Mouse (Mus musculus) embryonic facial prominence, embryonic 11.5 days (tissue): ENCODE results near the gene Cd37. TPM values are rescaled to one million over a fixed set of nuclear protein-coding genes. Genes with fewer than 3 reads are reported as not detected.

Experiments used
- ATAC-seq: fragments of 200-750 bp; cut with Nextera tagmentation; replicated peaks from 2 replicates; pipeline ENCODE4 v1.8.0; 2017; ENCODE audit warnings: low read depth; ENCODE audit not compliant: insufficient number of reproducible peaks, low FRiP score, low TSS enrichment
- DNase-seq: peaks from one replicate; pipeline ENCODE4 v3.0.0-alpha.2; 2015; ENCODE audit warnings: low spot score
- H3K27ac ChIP-seq: fragments of 300-500 bp; sonication (generic); replicated peaks from 2 replicates; pipeline ENCODE4 v1.5.1; 2014; ENCODE audit warnings: mild to moderate bottlenecking, low read depth, low read length, control low read depth
- H3K27me3 ChIP-seq: fragments of 300-500 bp; sonication (generic); 2 replicates; pipeline ENCODE4 v1.6.1; 2014; ENCODE audit warnings: mild to moderate bottlenecking, low read length, moderate library complexity, mixed read lengths; ENCODE audit not compliant: control insufficient read depth, insufficient read depth
- H3K36me3 ChIP-seq: fragments of 300-500 bp; sonication (generic); replicated peaks from 2 replicates; pipeline ENCODE4 v1.6.1; 2014; ENCODE audit warnings: low read depth, mild to moderate bottlenecking, low read length, moderate library complexity, mixed read lengths; ENCODE audit not compliant: control insufficient read depth, insufficient read depth
- H3K4me1 ChIP-seq: fragments of 300-500 bp; sonication (generic); 2 replicates; pipeline ENCODE4 v1.6.1; 2014; ENCODE audit warnings: low read length, mixed read lengths; ENCODE audit not compliant: control insufficient read depth, insufficient read depth
- H3K4me2 ChIP-seq: fragments of 300-500 bp; sonication (generic); 2 replicates; pipeline ENCODE4 v1.6.1; 2014; ENCODE audit warnings: low read depth, mild to moderate bottlenecking, control low read depth, low read length, moderate library complexity
- H3K4me3 ChIP-seq: fragments of 300-500 bp; sonication (generic); 2 replicates; pipeline ENCODE4 v1.5.1; 2014; ENCODE audit warnings: low read depth, low read length, control low read depth
- H3K9ac ChIP-seq: fragments of 300-500 bp; sonication (generic); replicated peaks from 2 replicates; pipeline ENCODE4 v1.6.1; 2014; ENCODE audit warnings: mild to moderate bottlenecking, control low read depth, low read length
- H3K9me3 ChIP-seq: fragments of 300-500 bp; sonication (generic); replicated peaks from 2 replicates; pipeline ENCODE4 v1.6.1; 2016; ENCODE audit warnings: mild to moderate bottlenecking, low read length, inconsistent platforms, mixed read lengths; ENCODE audit not compliant: control insufficient read depth
- WGBS: fragments of 180-500 bp; shearing (Covaris S2); extraction: QIAGEN DNeasy Blood & Tissue Kit; methylation state at CpG from one replicate; pipeline ENCODE4 v1.1.7; 2014; 5-methylcytosine and 5-hydroxymethylcytosine counted together
- polyA plus RNA-seq: library from polyadenylated mRNA; unstranded; fragments of >200 nt; fragmentation: Nextera tagmentation; extraction: Ambion mirVana; gene quantifications from 2 replicates; pipeline ENCODE4 v1.2.1, GENCODE M21; 2014

The Cd37 gene
- polyA plus RNA-seq, 1 experiment from 2014 or later = 0.86 TPM

- Histone ChIP-seq H3K4me2 (peak within 1 kb of the TSS; percentile 47), H3K4me3 (peak within 1 kb of the TSS; percentile 18), H3K9ac (peak within 1 kb of the TSS; percentile 47), H3K36me3 (no peaks in the 10 kb centered on the region), H3K9me3 (no peaks in the 10 kb centered on the region), H3K27me3 (peaks cover 13% of the 10 kb centered on the region), H3K4me1 (no peaks in the 10 kb centered on the region), H3K27ac (no peak within 1 kb of the TSS)
- DNase-seq (peak; percentile 66), ATAC-seq (no peak)
- 9% methylated on average over 46 of the region's 53 CpGs for WGBS
Observed at GRCm38 (mm10) chr7:45240633-45241388, 1.9 kb upstream of the Cd37 start, which contains the start of gene Slc6a16. Slc6a16 (plus strand) TSS chr7:45241085.

DNA sequence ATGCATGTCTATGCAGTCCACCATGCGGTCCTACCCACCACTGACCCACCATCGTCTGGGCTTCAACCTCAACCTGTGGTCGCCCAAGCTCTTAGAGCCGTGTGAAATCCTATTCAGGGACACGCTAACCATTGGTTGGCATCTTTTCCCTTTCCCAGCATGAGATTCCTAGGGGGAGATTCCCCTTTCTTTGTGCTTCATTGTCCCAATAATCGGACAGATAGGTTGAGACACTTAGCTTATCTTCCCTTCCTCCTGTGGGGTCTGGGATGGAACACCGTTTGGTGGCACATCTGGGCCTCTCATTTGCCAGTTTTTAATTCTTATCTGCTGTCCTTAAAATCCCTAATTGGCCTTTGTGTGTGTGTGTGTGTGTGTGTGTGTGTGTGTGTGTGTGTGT is 1.2 kb upstream of the Cd37 start:
- H3K27ac ChIP-seq = no peak overlapping the region
- H3K9ac ChIP-seq = no peak overlapping the region
- no peaks in the 10 kb centered on the region for H3K9me3 ChIP-seq
- no peaks in the 10 kb centered on the region for H3K36me3 ChIP-seq
- no peak for DNase-seq
- H3K4me3 ChIP-seq = no peak overlapping the region
- no peak for ATAC-seq
- 82% methylated on average over 7 of the region's 7 CpGs for WGBS
- H3K4me2 ChIP-seq = no peak overlapping the region
- peaks cover 13% of the 10 kb centered on the region for H3K27me3 ChIP-seq
- H3K4me1 ChIP-seq = no peaks in the 10 kb centered on the region

- Histone ChIP-seq H3K27me3 (peaks cover 13% of the 10 kb centered on the region), H3K4me1 (peaks cover 5% of the 10 kb centered on the region), H3K36me3 (no peaks in the 10 kb centered on the region; the same call in 1 of the 2 replicates), H3K27ac (no peak overlapping the region), H3K9ac (no peak overlapping the region), H3K9me3 (no peaks in the 10 kb centered on the region), H3K4me2 (no peak overlapping the region), H3K4me3 (no peak overlapping the region)
- 76% methylated on average over 17 of the region's 17 CpGs for WGBS
- DNase-seq (no peak), ATAC-seq (no peak)
Observed at GRCm38 (mm10) chr7:45237747-45238699, 892 bp downstream of the Cd37 start.

DNA sequence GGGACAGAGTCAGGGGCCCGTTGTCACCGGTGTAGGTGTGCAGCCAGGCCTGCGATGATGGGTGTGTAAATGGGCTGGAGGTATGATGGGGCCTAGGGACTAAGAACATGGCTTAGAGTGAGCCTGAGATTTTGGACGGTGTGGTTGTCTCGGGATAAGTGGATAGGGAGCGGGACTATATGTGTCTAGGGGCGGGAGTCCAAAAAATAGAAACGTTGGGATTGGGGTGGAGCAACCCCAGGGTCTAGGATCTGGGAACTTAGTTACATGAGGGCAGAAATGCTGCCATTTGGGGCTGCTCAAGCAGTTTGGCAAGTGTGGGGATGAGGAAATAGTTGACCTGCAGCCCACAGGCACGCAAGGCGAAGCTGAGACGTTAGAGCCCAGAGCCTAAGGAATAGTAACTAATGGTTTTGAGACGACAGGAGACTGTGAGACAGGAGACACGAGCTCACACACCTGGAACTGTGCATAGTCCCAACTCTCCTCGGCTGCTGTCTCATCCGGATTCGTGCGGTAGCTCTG is 3.2 kb downstream of the Cd37 start:
- Histone ChIP-seq H3K9me3 (no peaks in the 10 kb centered on the region), H3K4me2 (peak overlapping the region; percentile 22), H3K4me3 (0 out of 2 replicates have a peak overlapping the region, but pooled peaks have one; percentile 13), H3K27me3 (peaks cover 13% of the 10 kb centered on the region), H3K4me1 (peaks cover 5% of the 10 kb centered on the region), H3K36me3 (peaks cover 8% of the 10 kb centered on the region), H3K9ac (peak overlapping the region; percentile 48), H3K27ac (peak overlapping the region; percentile 65)
- 26% methylated on average over 17 of the region's 17 CpGs for WGBS
- ATAC-seq (peak; percentile 10; the same call in 1 of the 2 replicates), DNase-seq (no peak)

- WGBS = 3% methylated on average over 21 of the region's 21 CpGs
- peak; percentile 76 for ATAC-seq
Observed at GRCm38 (mm10) chr7:45234922-45235571, 3.9 kb downstream of the Cd37 start.

GRCm38 (mm10) chr7:45234333-45234841 is 4.5 kb downstream of the Cd37 start:
- Histone ChIP-seq H3K4me1 (peaks cover 5% of the 10 kb centered on the region), H3K27ac (no peak overlapping the region; the same call in 1 of the 2 replicates), H3K4me3 (no peak overlapping the region), H3K27me3 (peaks cover 13% of the 10 kb centered on the region), H3K4me2 (no peak overlapping the region), H3K36me3 (peaks cover 12% of the 10 kb centered on the region), H3K9ac (peak overlapping the region; percentile 25; the same call in 1 of the 2 replicates), H3K9me3 (no peaks in the 10 kb centered on the region)
- 9% methylated on average over 29 of the region's 29 CpGs for WGBS
- peak; percentile 6; the same call in 1 of the 2 replicates for ATAC-seq
- DNase-seq = peak; percentile 54

More at GRCm38 (mm10) chr7:45234922-45235571, 3.9 kb downstream of the Cd37 start:
- Histone ChIP-seq H3K27me3 (peaks cover 13% of the 10 kb centered on the region), H3K27ac (peak overlapping the region; percentile 65), H3K36me3 (peaks cover 8% of the 10 kb centered on the region), H3K4me3 (0 out of 2 replicates have a peak overlapping the region, but pooled peaks have one; percentile 13), H3K9me3 (no peaks in the 10 kb centered on the region), H3K4me2 (peak overlapping the region; percentile 22), H3K4me1 (peaks cover 5% of the 10 kb centered on the region), H3K9ac (peak overlapping the region; percentile 48)
- DNase-seq = peak; percentile 80
